Mouse (Mus musculus): ENCODE data around the gene Chmp2b. TPM values are rescaled to one million over a fixed set of nuclear protein-coding genes. Genes with fewer than 3 reads are reported as not detected.

The Chmp2b gene
- polyA plus RNA-seq, 1 experiment from 2014 or later, result 104 TPM

- Histone ChIP-seq H3K9ac (replicated peaks; ENCODE audit: low read depth) (no peak overlapping the region), H3K4me1 (ENCODE audit: insufficient read depth, low read depth, low read length) (no peaks in the 10 kb centered on the region), H3K27ac (ENCODE audit: low read length) (no peak overlapping the region), H3K9me3 (ENCODE audit: low read length) (no peaks in the 10 kb centered on the region), H3K36me3 (ENCODE audit: insufficient read depth, low read length) (no peaks in the 10 kb centered on the region), H3K4me3 (ENCODE audit: low read depth, low read length) (no peak overlapping the region), H3K4me2 (replicated peaks; ENCODE audit: low read depth, low read length) (no peak overlapping the region), H3K27me3 (replicated peaks; ENCODE audit: insufficient read depth, low read length) (no peaks in the 10 kb centered on the region)
- no peak for ATAC-seq
- DNase-seq (ENCODE audit: low spot score), result no peak
- 54% methylated on average over 8 of the region's 8 CpGs for WGBS
- TF ChIP-seq EP300 (IDR thresholded peaks at IDR 0.05), result no peak
- no peak for TF ChIP-seq CTCF (IDR thresholded peaks at IDR 0.05)
Observed at GRCm38 (mm10) chr16:65531663-65532062, 30.9 kb downstream of the Chmp2b start.

GRCm38 (mm10) chr16:65529589-65529988 lies 32.9 kb downstream of the Chmp2b start:
- Histone ChIP-seq H3K9ac (replicated peaks; ENCODE audit: low read depth) (no peak overlapping the region), H3K9me3 (ENCODE audit: low read length) (no peaks in the 10 kb centered on the region), H3K27me3 (replicated peaks; ENCODE audit: insufficient read depth, low read length) (no peaks in the 10 kb centered on the region), H3K4me3 (ENCODE audit: low read depth, low read length) (no peak overlapping the region), H3K36me3 (ENCODE audit: insufficient read depth, low read length) (no peaks in the 10 kb centered on the region), H3K27ac (ENCODE audit: low read length) (no peak overlapping the region), H3K4me2 (replicated peaks; ENCODE audit: low read depth, low read length) (no peak overlapping the region), H3K4me1 (ENCODE audit: insufficient read depth, low read depth, low read length) (no peaks in the 10 kb centered on the region)
- no peak for DNase-seq (ENCODE audit: low spot score)
- TF ChIP-seq CTCF (IDR thresholded peaks at IDR 0.05), result no peak
- no peak for TF ChIP-seq EP300 (IDR thresholded peaks at IDR 0.05)
- WGBS, result 28% methylated on average over 5 of the region's 5 CpGs
- ATAC-seq, result no peak

DNA sequence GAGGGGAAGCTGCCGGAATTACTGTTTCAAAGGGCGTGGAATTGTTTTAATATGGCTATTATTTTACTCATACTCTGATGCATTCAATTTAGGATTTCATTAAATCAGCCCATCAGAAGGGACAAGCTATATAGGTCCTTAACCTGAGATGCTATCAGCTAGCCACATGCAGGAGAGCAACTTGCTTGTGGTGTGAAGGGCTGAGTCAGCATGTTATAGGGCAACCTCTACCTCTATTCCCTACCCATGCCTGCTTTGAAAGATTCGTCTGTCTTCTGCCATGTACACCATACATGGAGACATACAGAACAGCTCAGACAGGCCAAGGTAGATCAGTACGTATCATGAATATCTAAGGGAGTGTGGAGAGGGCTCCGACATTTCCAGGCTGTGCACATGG lies 35.8 kb downstream of the Chmp2b start:
- no peak for ATAC-seq

GRCm38 (mm10) chr16:65526004-65526403 lies 36.5 kb downstream of the Chmp2b start:
- Histone ChIP-seq H3K4me3 (ENCODE audit: low read depth, low read length) (no peak overlapping the region), H3K27me3 (replicated peaks; ENCODE audit: insufficient read depth, low read length) (no peaks in the 10 kb centered on the region), H3K9ac (replicated peaks; ENCODE audit: low read depth) (no peak overlapping the region), H3K4me2 (replicated peaks; ENCODE audit: low read depth, low read length) (no peak overlapping the region), H3K9me3 (ENCODE audit: low read length) (no peaks in the 10 kb centered on the region), H3K4me1 (ENCODE audit: insufficient read depth, low read depth, low read length) (no peaks in the 10 kb centered on the region), H3K27ac (ENCODE audit: low read length) (no peak overlapping the region), H3K36me3 (ENCODE audit: insufficient read depth, low read length) (no peaks in the 10 kb centered on the region)
- WGBS, result 89% methylated on average over 2 of the region's 2 CpGs
- ATAC-seq, result no peak
- TF ChIP-seq EP300 (IDR thresholded peaks at IDR 0.05) (no peak), CTCF (IDR thresholded peaks at IDR 0.05) (no peak)
- DNase-seq (ENCODE audit: low spot score), result no peak

More for the DNA sequence above, 35.8 kb downstream of the Chmp2b start:
- TF ChIP-seq CTCF (IDR thresholded peaks at IDR 0.05), result no peak
- no peak for TF ChIP-seq EP300 (IDR thresholded peaks at IDR 0.05)
- Histone ChIP-seq H3K27me3 (replicated peaks; ENCODE audit: insufficient read depth, low read length) (no peaks in the 10 kb centered on the region), H3K4me1 (ENCODE audit: insufficient read depth, low read depth, low read length) (no peaks in the 10 kb centered on the region), H3K4me2 (replicated peaks; ENCODE audit: low read depth, low read length) (no peak overlapping the region), H3K9me3 (ENCODE audit: low read length) (no peaks in the 10 kb centered on the region), H3K27ac (ENCODE audit: low read length) (no peak overlapping the region), H3K4me3 (ENCODE audit: low read depth, low read length) (no peak overlapping the region), H3K9ac (replicated peaks; ENCODE audit: low read depth) (no peak overlapping the region), H3K36me3 (ENCODE audit: insufficient read depth, low read length) (no peaks in the 10 kb centered on the region)
- no peak for DNase-seq (ENCODE audit: low spot score)
- 84% methylated on average over 5 of the region's 5 CpGs for WGBS

- Histone ChIP-seq H3K4me1 (ENCODE audit: insufficient read depth, low read depth, low read length) (no peaks in the 10 kb centered on the region), H3K4me3 (ENCODE audit: low read depth, low read length) (no peak within 1 kb of the TSS), H3K36me3 (ENCODE audit: insufficient read depth, low read length) (no peaks in the 10 kb centered on the region), H3K4me2 (replicated peaks; ENCODE audit: low read depth, low read length) (no peak within 1 kb of the TSS), H3K27ac (ENCODE audit: low read length) (no peak within 1 kb of the TSS), H3K9ac (replicated peaks; ENCODE audit: low read depth) (no peak within 1 kb of the TSS), H3K9me3 (ENCODE audit: low read length) (no peaks in the 10 kb centered on the region), H3K27me3 (replicated peaks; ENCODE audit: insufficient read depth, low read length) (no peaks in the 10 kb centered on the region)
- TF ChIP-seq EP300 (IDR thresholded peaks at IDR 0.05), result no peak
- TF ChIP-seq CTCF (IDR thresholded peaks at IDR 0.05), result no peak
- ATAC-seq (no peak), DNase-seq (ENCODE audit: low spot score) (no peak)
- WGBS, result 62% methylated on average over 6 of the region's 6 CpGs
Observed at GRCm38 (mm10) chr16:65520211-65520610, 42.3 kb downstream of the Chmp2b start, which contains the start of gene Pou1f1. TSS of gene Pou1f1 (plus strand) at chr16:65520511.

DNA sequence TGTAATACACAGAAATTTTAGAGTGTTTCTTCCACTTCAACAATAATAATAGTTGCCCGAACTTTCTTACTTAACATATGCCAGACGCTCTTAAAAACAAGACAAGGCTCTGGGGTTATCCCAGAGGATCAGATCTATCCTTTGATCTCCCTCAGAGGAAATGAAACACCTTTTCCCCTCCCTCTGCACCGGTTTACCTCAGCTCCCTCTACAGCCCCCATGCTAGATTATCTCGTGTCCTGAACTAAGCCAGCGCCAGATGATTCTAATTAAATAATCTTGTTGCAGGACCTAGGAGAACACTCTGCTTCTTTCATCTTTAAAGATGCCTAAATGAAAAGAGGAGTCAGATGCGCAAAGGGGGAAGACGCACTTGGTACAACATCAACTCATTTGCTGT lies 48.3 kb downstream of the Chmp2b start:
- ATAC-seq (no peak), DNase-seq (ENCODE audit: low spot score) (no peak)
- H3K27ac ChIP-seq (ENCODE audit: low read length), result no peak overlapping the region
- TF ChIP-seq EP300 (IDR thresholded peaks at IDR 0.05) (no peak), CTCF (IDR thresholded peaks at IDR 0.05) (no peak)
- no peak overlapping the region for H3K9ac ChIP-seq (replicated peaks; ENCODE audit: low read depth)
- 68% methylated on average over 7 of the region's 7 CpGs for WGBS
- H3K9me3 ChIP-seq (ENCODE audit: low read length), result no peaks in the 10 kb centered on the region
- H3K27me3 ChIP-seq (replicated peaks; ENCODE audit: insufficient read depth, low read length), result no peaks in the 10 kb centered on the region
- H3K4me1 ChIP-seq (ENCODE audit: insufficient read depth, low read depth, low read length), result no peaks in the 10 kb centered on the region
- no peak overlapping the region for H3K4me2 ChIP-seq (replicated peaks; ENCODE audit: low read depth, low read length)
- H3K36me3 ChIP-seq (ENCODE audit: insufficient read depth, low read length), result no peaks in the 10 kb centered on the region
- H3K4me3 ChIP-seq (ENCODE audit: low read depth, low read length), result no peak overlapping the region

DNA sequence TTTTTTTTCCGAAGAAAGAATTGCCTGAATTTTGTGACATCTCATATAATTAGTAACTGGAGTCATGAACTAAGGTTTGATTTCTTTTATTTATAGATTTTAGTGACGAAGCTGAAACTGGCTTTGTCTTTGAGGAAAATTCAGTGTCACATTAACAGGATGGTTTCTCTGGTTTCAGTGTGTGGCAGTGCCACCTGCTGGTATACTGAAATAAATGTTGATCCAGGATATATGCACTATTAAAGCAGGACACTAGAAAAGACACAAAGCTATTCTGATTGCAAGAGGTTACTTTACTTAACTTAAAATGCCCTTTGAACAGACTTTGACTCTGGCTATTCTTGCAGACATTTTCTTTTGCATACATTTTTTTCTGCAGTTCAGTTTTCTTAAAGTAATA lies 65.5 kb downstream of the Chmp2b start:
- peak; percentile 72 for TF ChIP-seq CTCF (IDR thresholded peaks at IDR 0.05)
- no peak for TF ChIP-seq EP300 (IDR thresholded peaks at IDR 0.05)
- DNase-seq (ENCODE audit: low spot score) (peak; percentile 56), ATAC-seq (no peak)
- no peak overlapping the region for H3K4me3 ChIP-seq (ENCODE audit: low read depth, low read length)
- H3K27ac ChIP-seq (ENCODE audit: low read length), result no peak overlapping the region
- WGBS, result 33% methylated on average over 2 of the region's 2 CpGs
- no peak overlapping the region for H3K4me2 ChIP-seq (replicated peaks; ENCODE audit: low read depth, low read length)
- H3K4me1 ChIP-seq (ENCODE audit: insufficient read depth, low read depth, low read length), result no peaks in the 10 kb centered on the region
- no peaks in the 10 kb centered on the region for H3K9me3 ChIP-seq (ENCODE audit: low read length)
- H3K9ac ChIP-seq (replicated peaks; ENCODE audit: low read depth), result no peak overlapping the region
- H3K36me3 ChIP-seq (ENCODE audit: insufficient read depth, low read length), result no peaks in the 10 kb centered on the region
- no peaks in the 10 kb centered on the region for H3K27me3 ChIP-seq (replicated peaks; ENCODE audit: insufficient read depth, low read length)

Measured in lung, postnatal 0 days (tissue).